Mouse (Mus musculus): ENCODE measurements around the gene Olfr389. TPM values are rescaled to one million over a fixed set of nuclear protein-coding genes. Genes with fewer than 3 reads are reported as not detected.

Olfr389 gene
- polyA plus RNA-seq (2012; rRNA removed), result not detected in 2 replicates

DNA sequence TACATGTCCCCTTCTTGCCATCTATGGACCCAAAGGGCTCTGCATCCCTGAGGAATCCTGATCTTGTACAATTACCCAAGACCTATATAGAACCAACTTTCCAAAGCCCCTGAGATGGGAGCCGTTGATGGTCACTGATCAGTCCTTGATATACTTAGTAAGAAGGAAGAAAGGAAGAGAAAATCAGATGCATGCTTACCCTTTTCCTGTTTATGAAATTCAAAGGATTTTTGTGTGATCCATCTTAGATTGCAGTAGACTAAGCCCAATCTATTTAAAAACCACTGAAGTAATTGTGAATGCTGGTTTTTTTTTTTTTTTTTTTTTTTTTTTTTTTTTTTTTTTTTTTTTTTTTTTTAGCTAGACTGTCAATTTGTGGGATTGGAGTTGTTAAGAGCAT is at the start of gene Olfr389:
Gene Olfr389, minus strand, starts transcription at position 101 of the 400 bp plus-strand sequence.
- no peak for TF ChIP-seq POLR2A (IDR thresholded peaks at IDR 0.05; ENCODE audit: extremely low read depth, insufficient read depth, low read length)
- TF ChIP-seq CTCF (IDR thresholded peaks at IDR 0.05; ENCODE audit: extremely low read depth, insufficient read depth, low read length), result no peak
- no peak within 1 kb of the TSS for H3K27ac ChIP-seq (ENCODE audit: insufficient read depth, low read length)
- no peaks in the 10 kb centered on the region for H3K4me1 ChIP-seq (ENCODE audit: control insufficient read depth, insufficient read depth, low read length)

GRCm38 (mm10) chr11:73816949-73817348 is 36.4 kb upstream of the Olfr389 start, which contains the start of gene Olfr392:
TSS of gene Olfr392 (minus strand) at chr11:73817049.
- no peak within 1 kb of the TSS for H3K27ac ChIP-seq (ENCODE audit: insufficient read depth, low read length)
- TF ChIP-seq CTCF (IDR thresholded peaks at IDR 0.05; ENCODE audit: extremely low read depth, insufficient read depth, low read length), result no peak
- no peak for TF ChIP-seq POLR2A (IDR thresholded peaks at IDR 0.05; ENCODE audit: extremely low read depth, insufficient read depth, low read length)
- no peaks in the 10 kb centered on the region for H3K4me1 ChIP-seq (ENCODE audit: control insufficient read depth, insufficient read depth, low read length)
- no peak within 1 kb of the TSS for H3K4me3 ChIP-seq (ENCODE audit: insufficient read depth, low read length)

More for the DNA sequence above, at the start of gene Olfr389:
- no peak within 1 kb of the TSS for H3K4me3 ChIP-seq (ENCODE audit: insufficient read depth, low read length)

GRCm38 (mm10) chr11:73802952-73803351 is 22.4 kb upstream of the Olfr389 start, which contains the start of gene Olfr391-ps:
TSS of gene Olfr391-ps (minus strand) at chr11:73803052.
- TF ChIP-seq POLR2A (IDR thresholded peaks at IDR 0.05; ENCODE audit: extremely low read depth, insufficient read depth, low read length) (no peak), CTCF (IDR thresholded peaks at IDR 0.05; ENCODE audit: extremely low read depth, insufficient read depth, low read length) (no peak)
- H3K4me3 ChIP-seq (ENCODE audit: insufficient read depth, low read length), result no peak within 1 kb of the TSS
- no peaks in the 10 kb centered on the region for H3K4me1 ChIP-seq (ENCODE audit: control insufficient read depth, insufficient read depth, low read length)
- H3K27ac ChIP-seq (ENCODE audit: insufficient read depth, low read length), result no peak within 1 kb of the TSS

DNA sequence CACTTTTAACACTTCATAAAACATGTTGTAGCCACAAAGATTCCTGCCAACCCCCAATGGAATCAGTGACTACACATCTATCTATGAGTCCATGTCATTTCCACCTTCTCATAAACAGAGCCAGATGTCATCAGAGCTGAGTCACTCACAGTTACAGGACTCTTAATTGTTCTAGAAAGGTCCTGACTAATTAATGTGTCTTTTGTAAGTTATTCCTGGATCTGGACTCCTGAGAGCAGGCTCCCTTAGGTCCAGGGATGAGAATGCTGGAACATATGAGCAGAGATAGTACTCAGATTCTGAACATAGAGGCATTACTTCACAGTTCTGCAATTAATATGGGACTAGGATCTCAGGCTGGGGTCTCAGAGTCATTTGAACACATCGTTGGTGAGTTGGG is 2.2 kb upstream of the Olfr389 start, which contains the start of gene Olfr390:
Gene Olfr390, plus strand, starts transcription at position 301 of the 400 bp plus-strand sequence.
- TF ChIP-seq POLR2A (IDR thresholded peaks at IDR 0.05; ENCODE audit: extremely low read depth, insufficient read depth, low read length) (no peak), CTCF (IDR thresholded peaks at IDR 0.05; ENCODE audit: extremely low read depth, insufficient read depth, low read length) (no peak)
- no peaks in the 10 kb centered on the region for H3K4me1 ChIP-seq (ENCODE audit: control insufficient read depth, insufficient read depth, low read length)
- H3K4me3 ChIP-seq (ENCODE audit: insufficient read depth, low read length), result no peak within 1 kb of the TSS
- H3K27ac ChIP-seq (ENCODE audit: insufficient read depth, low read length), result no peak within 1 kb of the TSS

- TF ChIP-seq POLR2A (IDR thresholded peaks at IDR 0.05; ENCODE audit: extremely low read depth, insufficient read depth, low read length), result no peak
- no peak for TF ChIP-seq CTCF (IDR thresholded peaks at IDR 0.05; ENCODE audit: extremely low read depth, insufficient read depth, low read length)
- no peak overlapping the region for H3K27ac ChIP-seq (ENCODE audit: insufficient read depth, low read length)
- H3K4me1 ChIP-seq (ENCODE audit: control insufficient read depth, insufficient read depth, low read length), result no peaks in the 10 kb centered on the region
- no peak overlapping the region for H3K4me3 ChIP-seq (ENCODE audit: insufficient read depth, low read length)
Observed at GRCm38 (mm10) chr11:73759115-73759514, 21.4 kb downstream of the Olfr389 start.

Other genes starting within 250 kb of the Olfr389 start
- not detected in 2 replicates for gene Olfr385, start 187.7 kb downstream of the Olfr389 start, polyA plus RNA-seq (2012; rRNA removed)
- gene Olfr384, start 182.1 kb downstream of the Olfr389 start, polyA plus RNA-seq (2012; rRNA removed), result not detected in 2 replicates
- gene Zfp735, start 91.9 kb downstream of the Olfr389 start, polyA plus RNA-seq (2012; rRNA removed), result not detected in 2 replicates
- not detected in 2 replicates for gene Olfr390, start 2.3 kb upstream of the Olfr389 start, polyA plus RNA-seq (2012; rRNA removed)
- gene Olfr391-ps, start 22.3 kb upstream of the Olfr389 start, polyA plus RNA-seq (2012; rRNA removed), result not detected in 2 replicates
- not detected in 2 replicates for gene Olfr392, start 36.3 kb upstream of the Olfr389 start, polyA plus RNA-seq (2012; rRNA removed)
- gene Olfr393, start 70.7 kb upstream of the Olfr389 start, polyA plus RNA-seq (2012; rRNA removed), result not detected in 2 replicates
- not detected in 2 replicates for gene Olfr394, start 110.1 kb upstream of the Olfr389 start, polyA plus RNA-seq (2012; rRNA removed)
- not detected in 2 replicates for gene Olfr395, start 128.6 kb upstream of the Olfr389 start, polyA plus RNA-seq (2012; rRNA removed)
- gene Olfr23, start 156.0 kb upstream of the Olfr389 start, polyA plus RNA-seq (2012; rRNA removed), result not detected in 2 replicates
- not detected in 2 replicates for gene Olfr397, start 180.1 kb upstream of the Olfr389 start, polyA plus RNA-seq (2012; rRNA removed)
- gene Olfr398, start 209.7 kb upstream of the Olfr389 start, polyA plus RNA-seq (2012; rRNA removed), result not detected in 2 replicates

Data from cortical plate, adult 2 months (tissue).